Mouse (Mus musculus) gastrocnemius, postnatal 4 days (tissue): ENCODE measurements at regions not wholly inside any gene's neighbourhood (a gene's known extent, or its start where the extent isn't known, plus 50 kb on each side); places are given as distances from the start of the nearest gene placed in this dataset.
A peak's percentile ranks its signal among the peaks of the same experiment; 100 is the strongest.

Source experiments
- DNase-seq, 2 experiments: peaks; one replicate each; pipeline ENCODE4 v3.0.0; 2021 to 2022; ENCODE audit warnings: low spot score in 2 of 2, mixed read lengths in 2 of 2

DNA sequence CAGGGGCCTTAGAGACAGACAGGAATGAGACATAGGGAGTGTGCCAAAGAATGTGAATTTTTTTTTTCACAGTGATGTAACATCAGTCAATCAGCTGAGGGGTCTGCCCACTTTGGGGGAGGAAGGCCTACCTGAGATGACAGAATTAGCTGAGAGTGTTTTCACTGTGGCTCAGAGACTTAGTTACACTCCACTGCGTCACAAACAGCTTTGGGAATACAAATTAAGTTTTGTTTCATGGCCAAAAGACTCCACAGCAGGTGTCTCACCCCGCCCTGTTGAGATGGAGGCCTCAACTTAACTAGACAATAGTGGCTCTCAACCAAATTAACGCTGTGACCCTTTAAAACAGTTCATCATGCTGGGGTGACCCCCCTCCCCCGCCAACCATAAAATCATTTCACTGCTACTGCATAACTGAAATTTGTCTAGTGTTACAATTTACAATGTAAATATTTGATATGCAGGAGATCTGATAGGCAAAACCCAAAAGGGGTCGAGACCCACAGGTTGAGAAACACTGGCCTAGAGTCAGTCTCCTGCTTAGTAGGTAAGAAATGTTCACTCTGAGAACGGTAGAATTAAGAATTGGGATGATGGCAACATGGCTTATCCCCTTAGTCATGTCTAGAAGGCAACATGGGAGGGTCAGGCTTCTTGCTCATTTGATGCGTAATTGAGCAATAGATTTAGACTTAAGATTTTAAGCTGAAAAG is 184.3 kb downstream of the Katnal1 start:
- DNase-seq, result no peak

DNA sequence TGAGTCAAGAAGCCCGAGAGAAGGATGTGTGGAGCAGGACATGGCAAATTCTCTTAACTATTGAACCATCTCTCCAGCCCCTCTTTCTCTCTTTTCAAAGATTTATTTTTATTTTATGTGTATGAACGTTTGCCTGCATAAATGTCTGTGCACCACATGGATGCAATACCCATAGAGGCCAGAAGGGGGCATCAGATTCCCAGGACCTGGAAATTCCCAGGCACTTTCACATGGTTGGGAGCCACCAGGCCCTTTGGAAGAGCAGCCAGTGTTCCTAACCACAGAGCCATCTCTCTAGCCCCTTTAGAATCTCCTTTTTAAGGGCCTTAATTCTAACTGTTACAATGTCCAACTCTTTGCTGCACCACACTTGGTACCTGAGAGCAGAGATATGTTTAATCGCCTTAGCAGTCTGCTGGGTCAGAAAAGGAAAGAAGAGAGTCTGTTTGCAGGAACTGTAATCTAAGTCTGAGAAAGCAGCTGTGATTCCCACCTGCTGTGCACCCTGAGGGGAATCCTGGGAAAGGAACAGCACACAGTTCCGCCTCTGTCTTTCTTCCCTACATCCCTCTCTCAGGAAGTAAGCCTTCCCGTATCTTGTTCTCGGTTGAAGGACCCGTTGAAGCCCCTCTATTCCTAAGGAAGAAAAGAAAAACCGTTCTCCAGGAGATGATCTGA is 186.8 kb downstream of the Katnal1 start:
- no peak for DNase-seq

DNA sequence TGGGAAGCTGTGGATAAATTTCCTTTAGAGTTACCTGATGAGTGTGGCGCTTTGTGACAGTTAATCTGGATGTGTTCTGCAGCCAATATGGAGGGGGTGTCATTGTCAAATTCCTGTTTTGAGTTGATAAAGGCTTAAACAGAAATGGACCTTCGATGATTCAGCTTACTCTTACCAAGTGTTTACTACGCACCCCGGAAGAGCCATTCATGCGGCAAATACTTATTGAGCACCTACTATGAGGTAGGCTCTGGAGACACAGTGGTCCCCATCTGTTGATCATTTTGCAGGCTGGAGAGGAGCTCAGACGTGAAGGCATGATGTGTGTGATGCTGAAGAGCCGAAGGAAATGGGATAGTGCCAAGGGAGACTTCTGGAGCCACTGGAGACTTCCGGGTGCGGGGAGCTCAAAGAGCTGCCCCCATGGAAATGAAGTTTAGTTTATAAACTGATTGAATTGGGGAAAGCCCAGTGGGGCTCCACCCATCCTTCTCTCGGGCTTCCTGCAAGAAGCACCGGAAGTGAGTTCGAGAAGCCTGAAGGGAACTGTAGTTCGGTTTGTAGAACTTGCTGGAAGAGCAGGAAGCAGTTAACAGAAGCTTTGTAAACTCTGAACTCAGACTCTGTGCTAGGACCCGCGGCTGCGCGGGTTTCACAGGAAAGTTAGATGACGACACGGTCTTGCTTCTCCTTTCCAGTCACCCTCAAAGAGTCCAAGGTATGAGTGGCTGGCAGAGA is 187.7 kb downstream of the Katnal1 start:
- no peak for DNase-seq

DNA sequence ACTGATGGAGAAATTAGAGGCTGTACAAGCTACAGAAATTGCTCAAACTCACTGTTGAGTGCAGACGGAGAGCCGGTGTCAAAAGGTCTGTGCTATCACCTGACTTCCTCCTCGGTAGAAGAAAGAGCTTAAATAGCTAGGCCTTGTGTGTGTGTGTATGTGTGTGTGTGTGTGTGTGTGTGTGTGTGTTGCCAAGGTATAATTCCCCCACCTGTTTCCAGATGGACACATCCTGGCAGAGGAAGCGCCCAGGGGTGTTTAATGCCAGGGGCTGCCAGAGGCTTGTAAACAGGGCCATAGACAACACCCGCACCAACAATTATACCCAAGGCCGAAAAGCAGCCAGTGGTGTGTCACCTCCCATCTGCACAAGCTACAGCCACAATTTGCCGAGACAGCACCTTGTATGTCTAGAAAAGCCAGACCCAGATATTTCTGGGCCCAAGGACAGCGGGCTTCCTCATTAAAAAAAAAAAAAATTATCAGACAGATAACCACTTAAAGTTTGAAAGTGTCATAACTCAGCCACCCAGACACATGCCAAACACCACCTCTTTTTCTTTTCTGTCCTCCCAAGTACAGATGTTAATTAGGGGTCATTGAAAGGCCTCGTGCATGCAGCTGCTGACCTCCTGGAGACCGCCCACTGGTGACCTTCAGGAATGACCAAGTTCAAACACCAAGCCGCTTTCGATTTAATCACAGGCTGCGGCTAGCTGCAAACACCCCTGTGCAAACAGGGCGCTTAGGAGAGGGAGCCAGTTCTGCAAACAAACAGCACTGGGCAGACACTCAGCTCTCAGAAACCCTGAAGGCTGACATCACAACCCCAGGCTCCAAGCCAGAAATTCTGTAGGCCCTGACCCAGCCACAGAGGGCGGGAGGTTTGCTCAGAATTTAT is 188.0 kb upstream of the Ubl3 start:
- peak in 1 of 2 experiments; percentile 67 for DNase-seq

- DNase-seq, result no peak
These were observed 187.1 kb upstream of the Ubl3 start for GRCm38 (mm10) chr5:148739672-148740071.

DNA sequence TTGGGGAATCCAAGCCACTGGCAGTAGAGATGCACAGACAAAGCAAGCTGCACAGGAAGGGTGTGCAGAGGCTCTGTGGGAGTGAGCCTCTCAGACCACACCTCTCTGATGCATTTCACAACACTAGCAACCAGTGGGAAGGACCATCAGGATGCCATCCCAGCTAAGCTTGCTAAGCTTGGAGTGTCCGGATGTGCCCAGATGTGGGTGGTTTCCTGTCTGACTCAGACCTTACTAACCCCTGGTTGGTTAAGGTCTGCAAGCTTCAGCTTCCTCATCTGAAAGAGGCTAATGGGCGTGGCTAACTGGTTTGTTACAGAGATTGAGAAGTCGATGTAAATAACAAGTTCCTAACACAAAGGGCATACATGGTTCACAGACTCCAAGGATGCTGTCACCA is 186.6 kb upstream of the Ubl3 start:
- no peak for DNase-seq

DNA sequence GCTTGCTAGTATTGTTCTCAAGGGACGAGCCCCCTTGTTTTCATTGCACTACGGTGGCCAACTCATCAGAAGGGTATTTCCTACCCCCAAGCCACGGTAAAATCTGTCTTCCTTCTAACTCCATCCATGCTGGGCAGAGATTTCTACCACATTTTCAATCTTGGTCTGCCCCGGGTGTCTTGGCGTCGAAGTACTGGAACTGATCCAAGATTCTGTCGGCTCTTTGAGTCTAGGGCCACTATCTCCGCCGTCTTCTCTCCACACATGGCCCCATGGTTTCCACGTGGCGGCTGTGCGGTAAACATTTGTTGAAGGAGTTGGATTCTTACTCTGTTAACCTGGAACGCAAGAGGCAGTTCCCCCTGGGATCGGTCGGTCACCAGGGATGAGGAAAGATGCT is 177.0 kb upstream of the Ubl3 start:
- no peak for DNase-seq

- DNase-seq, result no peak
These were observed 175.9 kb upstream of the Ubl3 start for GRCm38 (mm10) chr5:148728492-148728891.

DNA sequence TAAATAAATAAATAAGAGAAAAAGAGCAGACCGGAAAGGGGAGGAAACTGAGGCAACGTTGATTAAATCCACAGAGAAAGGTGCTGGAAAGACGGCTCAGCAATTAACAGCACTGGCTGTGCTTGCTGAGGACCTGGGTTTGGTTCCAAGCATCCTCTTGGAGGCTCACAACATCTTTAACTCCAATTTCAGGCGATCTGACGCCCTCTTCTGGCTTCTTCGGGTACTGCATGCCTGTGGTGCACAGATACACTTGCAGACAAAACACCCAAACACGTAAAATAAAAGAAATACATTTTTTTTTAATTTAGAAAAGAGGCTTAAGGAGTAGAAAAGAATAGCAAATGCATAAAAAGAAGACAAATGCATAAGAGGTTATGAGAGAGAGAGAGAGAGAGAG is 173.9 kb upstream of the Ubl3 start:
- no peak for DNase-seq

DNA sequence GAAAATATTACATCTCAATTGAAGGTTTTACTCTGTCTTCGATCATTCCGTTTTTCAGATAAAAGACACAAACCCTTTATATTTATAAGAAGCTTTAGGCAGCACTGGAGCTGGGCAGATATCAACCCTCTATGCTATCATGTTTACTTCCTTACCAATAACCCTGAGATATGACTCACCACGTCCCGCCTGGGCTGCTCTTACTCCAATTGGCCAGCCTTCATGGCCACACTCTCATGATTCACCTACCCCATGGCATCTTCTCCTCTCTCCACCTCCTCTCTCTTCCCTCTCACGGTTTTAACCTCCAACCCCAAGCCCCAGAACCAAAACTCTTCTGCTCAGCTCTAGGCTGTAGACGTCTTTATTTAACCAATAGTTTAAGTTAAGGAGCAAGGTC is 171.9 kb upstream of the Ubl3 start:
- no peak for DNase-seq

DNA sequence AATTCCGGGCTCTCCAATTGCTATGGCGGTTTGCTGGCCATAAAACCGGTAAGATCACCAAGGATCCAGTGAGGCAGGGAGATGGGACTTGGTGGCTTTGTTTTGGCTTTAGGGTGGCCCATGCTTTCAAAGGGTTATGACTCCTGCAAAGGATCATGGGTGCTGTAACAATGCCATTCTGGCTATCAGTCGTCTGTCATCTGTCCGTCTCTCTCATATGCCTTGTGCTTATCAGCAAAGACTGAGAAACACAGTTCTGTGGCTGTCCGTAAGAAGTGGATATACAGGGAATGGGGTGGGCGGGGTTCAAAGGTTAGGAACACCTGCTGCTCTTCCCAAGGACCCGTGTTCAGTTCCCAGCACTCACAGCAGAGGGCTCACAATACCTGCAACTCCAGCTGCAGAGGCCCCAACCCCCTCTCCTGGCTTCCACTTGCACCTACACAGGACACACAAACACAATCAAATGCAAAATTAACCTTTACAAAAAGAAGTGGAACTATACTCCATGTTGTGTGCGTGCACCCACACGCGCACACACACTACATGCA is 171.2 kb upstream of the Ubl3 start:
- no peak for DNase-seq

GRCm38 (mm10) chr5:148720604-148721003 is 168.0 kb upstream of the Ubl3 start:
- no peak for DNase-seq

- DNase-seq, result no peak
These were observed 164.0 kb upstream of the Ubl3 start for GRCm38 (mm10) chr5:148716633-148717032.

DNA sequence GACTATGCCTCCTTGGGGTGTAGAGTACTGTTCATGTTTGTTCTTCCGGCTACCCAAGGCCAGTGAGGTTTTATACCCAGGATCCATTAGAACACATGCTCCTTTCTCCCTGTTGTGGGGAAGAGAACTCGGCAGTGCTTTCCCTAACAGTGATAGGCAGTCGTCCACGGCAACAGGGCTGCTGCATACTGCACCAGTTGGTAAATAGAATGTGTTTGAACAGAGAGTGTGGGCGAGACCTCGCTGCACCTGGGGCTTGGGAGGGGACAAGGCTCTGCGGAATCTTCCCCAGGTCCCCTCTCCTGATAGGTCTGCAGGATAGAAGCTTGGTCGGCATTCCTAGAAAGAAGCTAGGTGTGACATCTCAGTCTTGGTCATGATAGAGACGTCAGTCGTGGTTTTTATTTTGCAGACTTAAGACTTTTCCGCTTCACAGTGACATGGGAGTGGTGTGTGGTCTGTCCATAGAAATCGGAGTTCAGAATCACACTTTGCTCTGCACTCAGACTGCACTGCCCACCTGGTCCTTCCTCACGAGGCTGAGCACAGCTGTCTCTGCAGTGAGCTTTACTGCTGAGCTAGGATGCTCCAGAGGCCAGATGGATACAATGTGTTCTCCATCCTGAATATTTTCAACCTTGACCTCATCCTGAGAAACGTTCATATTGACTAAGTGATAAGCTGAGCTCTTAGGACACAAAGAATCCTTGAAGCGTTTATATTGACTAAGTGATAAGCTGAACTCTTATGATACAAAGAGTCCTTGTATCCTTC is 162.8 kb upstream of the Ubl3 start:
- DNase-seq, result no peak

DNA sequence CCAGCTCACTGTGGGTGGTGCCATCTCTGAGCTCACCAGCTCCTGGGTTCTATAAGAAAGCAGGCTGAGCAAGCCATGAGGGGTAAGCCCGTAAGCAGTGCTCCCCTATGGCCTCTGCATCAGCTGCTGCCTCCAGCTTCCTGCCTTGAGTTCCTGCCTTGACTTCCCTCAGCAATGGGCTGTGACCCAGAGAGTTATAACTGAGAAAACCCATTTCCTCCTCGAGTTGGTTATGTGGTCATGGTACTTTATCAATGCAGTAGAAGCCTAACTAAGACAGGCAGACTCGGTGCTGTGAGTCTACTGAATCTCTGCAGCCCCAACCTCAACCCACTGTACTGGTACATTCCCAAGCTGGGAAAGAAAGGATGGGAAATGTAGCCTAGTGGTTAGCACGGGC is 162.2 kb upstream of the Ubl3 start:
- DNase-seq, result no peak

- DNase-seq, result no peak
These were observed 161.2 kb upstream of the Ubl3 start for GRCm38 (mm10) chr5:148713796-148714195.

GRCm38 (mm10) chr5:148713039-148713438 is 160.4 kb upstream of the Ubl3 start:
- no peak for DNase-seq

DNA sequence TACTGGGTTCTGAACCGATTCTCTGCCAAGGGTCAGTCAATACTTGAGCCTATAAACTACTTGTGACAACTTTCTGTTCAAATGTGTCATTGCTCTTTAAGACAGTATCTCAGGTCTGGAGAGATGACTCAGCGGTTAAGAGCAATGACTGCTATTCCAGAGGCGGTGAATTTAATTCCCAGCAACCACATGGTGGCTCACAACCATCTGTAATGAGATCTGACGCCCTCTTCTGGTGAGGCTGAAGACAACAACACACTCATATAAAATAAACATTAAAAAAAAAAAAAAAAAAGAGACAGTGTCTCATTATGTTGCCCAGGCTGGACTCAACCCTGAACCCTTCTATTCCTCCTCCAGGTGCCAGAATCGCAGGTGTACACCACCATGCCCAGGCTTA is 159.0 kb upstream of the Ubl3 start:
- DNase-seq, result no peak

GRCm38 (mm10) chr5:148709111-148709771 is 156.7 kb upstream of the Ubl3 start:
- DNase-seq, result no peak
